Mouse (Mus musculus) left cerebral cortex, postnatal 10 days (tissue): Measurements from ENCODE around the gene Mad2l2. TPM values are rescaled to one million over a fixed set of nuclear protein-coding genes. Genes with fewer than 3 reads are reported as not detected.

Source experiments
- DNase-seq, 2 experiments: peaks; one replicate each; pipeline ENCODE4 v3.0.0; 2021 to 2022; ENCODE audit warnings: low spot score in 2 of 2, mixed read lengths in 1 of 2; ENCODE audit errors: extremely low spot score in 1 of 2
- intact Hi-C: fragments of 180-260 bp; cut with DNase I; formaldehyde crosslinking; loops from one replicate; pipeline ENCODE4 v1.15.1; 2025
- microRNA-seq: library from miRNA; unstranded; fragments of <30 nt; microRNA quantifications from one replicate; pipeline ENCODE4 v1.2.0, GENCODE M21; 2022
- total RNA-seq, 2 experiments: library from RNA; stranded (reverse); gene quantifications; 2 replicates each; pipeline ENCODE4 v1.2.3; 2021

The Mad2l2 gene
- total RNA-seq, 2 experiments from 2014 or later, result 14.6 to 15.7 TPM

GRCm38 (mm10) chr4:148192707-148193245 lies 62.6 kb downstream of the Mad2l2 start:
- intact Hi-C loops, result no loop called here

GRCm38 (mm10) chr4:148194400-148194799 lies 64.2 kb downstream of the Mad2l2 start:
- no peak for DNase-seq

More at GRCm38 (mm10) chr4:148192707-148193245, 62.6 kb downstream of the Mad2l2 start:
- no peak for DNase-seq

More at GRCm38 (mm10) chr4:148194400-148194799, 64.2 kb downstream of the Mad2l2 start:
- intact Hi-C loops, result no loop called here

Small RNA genes lying within 50 kb of the gene (microRNA-seq; reads per million reads assigned to microRNA genes)
- gene Mir7022, result not detected

Other genes starting within 250 kb of the Mad2l2 start
- gene Mfn2, start 225.7 kb upstream of the Mad2l2 start, total RNA-seq, result 100 to 1,000 TPM; 173 to 182 TPM
- 10 to 100 TPM; 17.2 to 17.7 TPM for gene Plod1, start 193.6 kb upstream of the Mad2l2 start, total RNA-seq
- 10 to 100 TPM; 26.8 to 28.4 TPM for gene 2510039O18Rik, start 189.5 kb upstream of the Mad2l2 start, total RNA-seq
- gene Nppb, start 144.6 kb upstream of the Mad2l2 start, total RNA-seq, result not detected
- gene Nppa, start 129.7 kb upstream of the Mad2l2 start, total RNA-seq, result 1 to 10 TPM in 1 of 2 experiments, under 1 TPM in 1; 0.97 to 1.6 TPM
- gene Clcn6, start 91.6 kb upstream of the Mad2l2 start, total RNA-seq, result 10 to 100 TPM; 66.8 to 69.0 TPM
- gene Mthfr, start 91.3 kb upstream of the Mad2l2 start, total RNA-seq, result 10 to 100 TPM; 21.7 to 22.6 TPM
- 1 to 10 TPM; 3.6 to 4.3 TPM for gene Agtrap, start 42.4 kb upstream of the Mad2l2 start, total RNA-seq
- 1 to 10 TPM; 2.7 to 3.1 TPM for gene Draxin, start 314 bp downstream of the Mad2l2 start, total RNA-seq
- 10 to 100 TPM; 23.5 to 28.1 TPM for gene Fbxo6, start 21.8 kb downstream of the Mad2l2 start, total RNA-seq
- gene Fbxo44, start 30.1 kb downstream of the Mad2l2 start, total RNA-seq, result 10 to 100 TPM; 87.6 to 89.9 TPM
- 10 to 100 TPM; 26.8 to 33.0 TPM for gene Fbxo2, start 30.2 kb downstream of the Mad2l2 start, total RNA-seq
- 10 to 100 TPM; 19.2 to 20.4 TPM for gene Disp3, start 157.6 kb downstream of the Mad2l2 start, total RNA-seq